Mouse (Mus musculus): ENCODE measurements around the gene Naa40. TPM values are rescaled to one million over a fixed set of nuclear protein-coding genes. Genes with fewer than 3 reads are reported as not detected.

Gene Naa40
- total and polyA plus RNA-seq, 2 experiments from 2014 or later = 44.0 to 57.7 TPM

GRCm38 (mm10) chr19:7269290-7270044, 28.5 kb upstream of the Naa40 start:
- DNase-seq (peak; percentile 56), ATAC-seq (no peak; the same call in 1 of the 2 replicates)
- no peaks in the 10 kb centered on the region for H3K27me3 ChIP-seq (ENCODE audit: insufficient read depth, low read length)
- H3K4me2 ChIP-seq (ENCODE audit: low read depth) = peak overlapping the region; percentile 91
- H3K9ac ChIP-seq = peak overlapping the region; percentile 80
- peaks cover 31% of the 10 kb centered on the region for H3K36me3 ChIP-seq (ENCODE audit: insufficient read depth)
- no peak for TF ChIP-seq CTCF (IDR thresholded peaks at IDR 0.05; ENCODE audit: low read depth)
- H3K4me1 ChIP-seq (ENCODE audit: insufficient read depth) = peaks cover 29% of the 10 kb centered on the region
- WGBS = 6% methylated on average over 11 of the region's 11 CpGs
- H3K9me3 ChIP-seq (ENCODE audit: low read length) = no peaks in the 10 kb centered on the region
- peak overlapping the region; percentile 79 for H3K4me3 ChIP-seq (ENCODE audit: low read depth, low read length)
- peak overlapping the region; percentile 95 for H3K27ac ChIP-seq (ENCODE audit: low read depth, low read length)

- H3K4me3 ChIP-seq (ENCODE audit: low read depth, low read length) = peak overlapping the region; percentile 79
- H3K4me2 ChIP-seq (ENCODE audit: low read depth) = peak overlapping the region; percentile 91
- peak; percentile 82 for TF ChIP-seq CTCF (IDR thresholded peaks at IDR 0.05; ENCODE audit: low read depth)
- DNase-seq (peak; percentile 75), ATAC-seq (peak; percentile 42)
- 3% methylated on average over 30 of the region's 30 CpGs for WGBS
- peaks cover 25% of the 10 kb centered on the region for H3K36me3 ChIP-seq (ENCODE audit: insufficient read depth)
- H3K9me3 ChIP-seq (ENCODE audit: low read length) = no peaks in the 10 kb centered on the region
- H3K4me1 ChIP-seq (ENCODE audit: insufficient read depth) = peaks cover 29% of the 10 kb centered on the region
- H3K27me3 ChIP-seq (ENCODE audit: insufficient read depth, low read length) = no peaks in the 10 kb centered on the region
- H3K27ac ChIP-seq (ENCODE audit: low read depth, low read length) = peak overlapping the region; percentile 95
- H3K9ac ChIP-seq = peak overlapping the region; percentile 80
Observed at GRCm38 (mm10) chr19:7268722-7269090, 27.7 kb upstream of the Naa40 start.

- Histone ChIP-seq H3K4me1 (ENCODE audit: insufficient read depth) (peaks cover 29% of the 10 kb centered on the region), H3K9me3 (ENCODE audit: low read length) (no peaks in the 10 kb centered on the region), H3K27ac (ENCODE audit: low read depth, low read length) (peak overlapping the region; percentile 95), H3K4me3 (ENCODE audit: low read depth, low read length) (peak overlapping the region; percentile 79), H3K36me3 (ENCODE audit: insufficient read depth) (peaks cover 21% of the 10 kb centered on the region), H3K4me2 (ENCODE audit: low read depth) (peak overlapping the region; percentile 91), H3K9ac (peak overlapping the region; percentile 80), H3K27me3 (ENCODE audit: insufficient read depth, low read length) (no peaks in the 10 kb centered on the region)
- DNase-seq = peak; percentile 90
- ATAC-seq = peak; percentile 75
- no peak for TF ChIP-seq CTCF (IDR thresholded peaks at IDR 0.05; ENCODE audit: low read depth)
- WGBS = 2% methylated on average over 68 of the region's 97 CpGs
Observed at GRCm38 (mm10) chr19:7267781-7268721, 27.1 kb upstream of the Naa40 start.

DNA sequence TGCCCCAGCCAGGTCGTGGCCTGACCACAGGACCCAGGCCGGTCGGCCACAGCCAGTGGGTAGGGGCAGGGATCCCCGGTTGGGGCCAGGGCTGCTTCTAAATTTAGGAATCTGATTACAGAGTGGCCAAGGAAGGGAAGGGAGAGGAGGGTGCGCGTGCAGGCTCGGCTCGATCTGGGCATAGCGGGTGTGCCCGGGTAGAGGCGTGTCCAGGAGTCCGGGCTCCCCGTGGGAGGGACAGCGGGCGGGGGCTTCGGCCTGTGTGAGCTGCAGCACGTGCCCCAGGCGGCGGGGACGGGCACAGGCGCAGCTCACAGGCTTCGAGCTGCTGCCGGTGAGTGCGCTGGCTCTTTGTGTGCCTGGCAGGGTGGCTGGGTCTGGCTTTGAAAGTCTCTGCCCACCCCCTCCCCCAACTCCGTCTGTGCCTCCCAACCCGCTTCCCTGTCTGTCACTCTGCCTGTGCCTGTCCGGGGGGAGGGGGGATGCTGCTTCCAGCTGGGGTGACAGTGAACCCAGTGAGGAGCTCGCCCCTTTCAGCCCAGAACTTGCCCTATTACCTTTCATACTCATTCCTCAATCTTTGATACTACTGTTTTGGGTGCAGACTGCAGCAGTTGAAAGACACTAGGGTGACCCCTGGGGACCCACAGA, 26.2 kb upstream of the Naa40 start, which contains the start of gene Rcor2:
Gene Rcor2 (plus strand): TSS at position 235 of the 651 bp plus-strand sequence.
- peak; percentile 87 for DNase-seq
- Histone ChIP-seq H3K27me3 (ENCODE audit: insufficient read depth, low read length) (no peaks in the 10 kb centered on the region), H3K4me1 (ENCODE audit: insufficient read depth) (peaks cover 29% of the 10 kb centered on the region), H3K27ac (ENCODE audit: low read depth, low read length) (peak within 1 kb of the TSS; percentile 95), H3K4me3 (ENCODE audit: low read depth, low read length) (peak within 1 kb of the TSS; percentile 79), H3K4me2 (ENCODE audit: low read depth) (peak within 1 kb of the TSS; percentile 91), H3K9me3 (ENCODE audit: low read length) (no peaks in the 10 kb centered on the region), H3K9ac (peak within 1 kb of the TSS; percentile 80), H3K36me3 (ENCODE audit: insufficient read depth) (peaks cover 15% of the 10 kb centered on the region)
- 2% methylated on average over 27 of the region's 28 CpGs for WGBS
- no peak for TF ChIP-seq CTCF (IDR thresholded peaks at IDR 0.05; ENCODE audit: low read depth)
- ATAC-seq = peak; percentile 58

GRCm38 (mm10) chr19:7266421-7266831, 25.4 kb upstream of the Naa40 start:
- no peak overlapping the region for H3K4me3 ChIP-seq (ENCODE audit: low read depth, low read length)
- 31% methylated on average over 4 of the region's 4 CpGs for WGBS
- peaks cover 29% of the 10 kb centered on the region for H3K4me1 ChIP-seq (ENCODE audit: insufficient read depth)
- DNase-seq = peak; percentile 60
- peak overlapping the region; percentile 95 for H3K27ac ChIP-seq (ENCODE audit: low read depth, low read length)
- H3K9me3 ChIP-seq (ENCODE audit: low read length) = no peaks in the 10 kb centered on the region
- no peak for TF ChIP-seq CTCF (IDR thresholded peaks at IDR 0.05; ENCODE audit: low read depth)
- peak overlapping the region; percentile 91; the same call in 1 of the 2 replicates for H3K4me2 ChIP-seq (ENCODE audit: low read depth)
- no peak for ATAC-seq
- H3K9ac ChIP-seq = peak overlapping the region; percentile 80; the same call in 1 of the 2 replicates
- peaks cover 8% of the 10 kb centered on the region for H3K36me3 ChIP-seq (ENCODE audit: insufficient read depth)
- H3K27me3 ChIP-seq (ENCODE audit: insufficient read depth, low read length) = no peaks in the 10 kb centered on the region

GRCm38 (mm10) chr19:7265478-7266191, 24.7 kb upstream of the Naa40 start:
- H3K4me2 ChIP-seq (ENCODE audit: low read depth) = no peak overlapping the region
- WGBS = 15% methylated on average over 14 of the region's 14 CpGs
- H3K36me3 ChIP-seq (ENCODE audit: insufficient read depth) = 0 out of 2 replicates have a peak, but pooled peaks cover under 1% of the 10 kb centered on the region
- H3K9me3 ChIP-seq (ENCODE audit: low read length) = no peaks in the 10 kb centered on the region
- peak overlapping the region; percentile 95 for H3K27ac ChIP-seq (ENCODE audit: low read depth, low read length)
- TF ChIP-seq CTCF (IDR thresholded peaks at IDR 0.05; ENCODE audit: low read depth) = no peak
- H3K9ac ChIP-seq = no peak overlapping the region
- ATAC-seq (no peak), DNase-seq (peak; percentile 35)
- peaks cover 29% of the 10 kb centered on the region for H3K4me1 ChIP-seq (ENCODE audit: insufficient read depth)
- H3K27me3 ChIP-seq (ENCODE audit: insufficient read depth, low read length) = no peaks in the 10 kb centered on the region
- H3K4me3 ChIP-seq (ENCODE audit: low read depth, low read length) = no peak overlapping the region

Data from forebrain, postnatal 0 days (tissue).